Mouse (Mus musculus): ENCODE data around the gene Ptprn2. TPM values are rescaled to one million over a fixed set of nuclear protein-coding genes. Genes with fewer than 3 reads are reported as not detected.

Ptprn2 gene
- polyA plus RNA-seq, 1 experiment: not detected

DNA sequence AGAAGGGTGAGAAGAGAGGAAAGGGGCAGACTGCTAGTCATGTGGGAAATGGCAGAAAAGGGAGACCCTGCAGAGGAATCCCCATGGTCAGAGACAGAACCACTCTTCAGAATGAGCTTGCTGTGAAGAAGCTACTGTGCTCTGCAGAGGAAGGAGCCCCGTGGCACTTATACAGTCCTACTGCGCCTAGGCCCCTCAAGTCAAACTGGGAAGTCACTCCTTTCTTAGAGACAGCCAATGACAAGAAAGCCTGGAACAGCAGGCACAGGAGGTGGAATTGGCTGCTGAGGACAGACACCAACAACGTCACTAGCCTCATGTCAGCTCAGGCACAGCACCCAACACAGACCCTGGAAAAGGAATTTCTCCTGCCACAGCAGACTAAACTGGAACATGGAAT, 830.1 kb downstream of the Ptprn2 start:
- no peak for TF ChIP-seq GATA1 (IDR thresholded peaks at IDR 0.05; ENCODE audit: low read length)

GRCm38 (mm10) chr12:117318229-117318628, 832.7 kb downstream of the Ptprn2 start:
- no peak for TF ChIP-seq GATA1 (IDR thresholded peaks at IDR 0.05; ENCODE audit: low read length)

GRCm38 (mm10) chr12:117323017-117323416, 837.5 kb downstream of the Ptprn2 start:
- TF ChIP-seq GATA1 (IDR thresholded peaks at IDR 0.05; ENCODE audit: low read length): no peak

Other genes starting within 250 kb of the Ptprn2 start
- 6.9 and 7.9 TPM in 2 replicates for gene Wdr60, start 222.7 kb upstream of the Ptprn2 start, polyA plus RNA-seq (2012)
- gene Gm11027, start 210.3 kb upstream of the Ptprn2 start, polyA plus RNA-seq (2012): not detected in 2 replicates
- gene Esyt2, start 204.5 kb upstream of the Ptprn2 start, polyA plus RNA-seq (2012): 19.6 and 25.4 TPM in 2 replicates
- gene Ncapg2, start 80.3 kb upstream of the Ptprn2 start, polyA plus RNA-seq (2012): 27.1 and 38.7 TPM in 2 replicates